Mouse (Mus musculus) liver, postnatal 0 days (tissue): ENCODE data around the gene Pate3.

Source experiments
- CTCF ChIP-seq: sonication (generic); IDR thresholded peaks from 2 replicates; pipeline ENCODE4 v1.5.1; 2016; ENCODE audit warnings: antibody characterized with exemption, low read depth
- EP300 ChIP-seq: IDR thresholded peaks from 2 replicates; pipeline ENCODE4 v1.6.1; 2016; ENCODE audit warnings: antibody characterized with exemption, low read depth, mild to moderate bottlenecking

DNA sequence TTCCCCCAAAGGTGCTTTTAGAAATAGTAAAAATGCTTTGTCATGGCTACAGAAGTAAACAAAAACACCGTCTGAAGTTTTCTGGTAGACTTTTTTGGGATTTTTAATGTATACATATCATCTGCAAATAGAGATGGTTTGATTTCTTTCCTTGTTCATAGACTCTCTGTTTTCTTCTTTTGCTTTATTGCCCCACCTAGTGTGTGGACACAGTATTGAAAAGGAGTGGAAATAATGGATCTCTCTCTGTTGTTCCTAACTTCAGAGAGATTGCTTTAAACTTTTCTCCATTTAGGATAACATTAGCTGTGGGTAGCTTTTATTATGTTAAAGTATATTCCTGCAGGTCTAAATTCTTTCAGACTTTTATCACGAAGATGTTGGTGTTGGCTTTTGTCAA, 34.0 kb downstream of the Pate3 start:
- TF ChIP-seq CTCF (peak; percentile 42), EP300 (no peak)
